Mouse (Mus musculus) heart, embryonic 10.5 days (tissue): Measurements from ENCODE around the gene Thap3. TPM values are rescaled to one million over a fixed set of nuclear protein-coding genes. Genes with fewer than 3 reads are reported as not detected.

Experiments
- DNase-seq: peaks from one replicate; pipeline ENCODE4 v3.0.0-alpha.2; 2017; ENCODE audit warnings: low spot score
- H3K27ac ChIP-seq: fragments of 300-500 bp; sonication (generic); 2 replicates; pipeline ENCODE4 v1.5.1; 2016; ENCODE audit warnings: mild to moderate bottlenecking
- H3K27me3 ChIP-seq: fragments of 300-500 bp; sonication (generic); 2 replicates; pipeline ENCODE4 v1.6.1; 2016; ENCODE audit warnings: mild to moderate bottlenecking; ENCODE audit not compliant: poor library complexity, insufficient read depth, severe bottlenecking
- H3K36me3 ChIP-seq: fragments of 300-500 bp; sonication (generic); 2 replicates; pipeline ENCODE4 v1.6.1; 2016; ENCODE audit warnings: mild to moderate bottlenecking, moderate library complexity
- H3K4me1 ChIP-seq: fragments of 300-500 bp; sonication (generic); 2 replicates; pipeline ENCODE4 v1.6.1; 2016; ENCODE audit warnings: mild to moderate bottlenecking
- H3K4me3 ChIP-seq: fragments of 300-500 bp; sonication (generic); 2 replicates; pipeline ENCODE4 v1.5.1; 2016; ENCODE audit warnings: mild to moderate bottlenecking, moderate library complexity
- H3K9me3 ChIP-seq: fragments of 300-500 bp; sonication (generic); 2 replicates; pipeline ENCODE4 v1.6.1; 2016; ENCODE audit warnings: mild to moderate bottlenecking, moderate library complexity
- WGBS: fragments of 180-500 bp; shearing (Covaris S2); methylation state at CpG from one replicate; pipeline ENCODE4 v1.1.7; 2016; 5-methylcytosine and 5-hydroxymethylcytosine counted together
- polyA plus RNA-seq: library from polyadenylated mRNA; unstranded; fragments of >200 nt; fragmentation: Nextera tagmentation; extraction: Ambion mirVana; gene quantifications from 2 replicates; pipeline ENCODE4 v1.2.1, GENCODE M21; 2016

The Thap3 gene
- polyA plus RNA-seq, 1 experiment from 2014 or later, result 29.3 TPM

- 68% methylated on average over 6 of the region's 6 CpGs for WGBS
- H3K27ac ChIP-seq, result no peak overlapping the region
These were observed 17.3 kb upstream of the Thap3 start for GRCm38 (mm10) chr4:152006137-152006536.

DNA sequence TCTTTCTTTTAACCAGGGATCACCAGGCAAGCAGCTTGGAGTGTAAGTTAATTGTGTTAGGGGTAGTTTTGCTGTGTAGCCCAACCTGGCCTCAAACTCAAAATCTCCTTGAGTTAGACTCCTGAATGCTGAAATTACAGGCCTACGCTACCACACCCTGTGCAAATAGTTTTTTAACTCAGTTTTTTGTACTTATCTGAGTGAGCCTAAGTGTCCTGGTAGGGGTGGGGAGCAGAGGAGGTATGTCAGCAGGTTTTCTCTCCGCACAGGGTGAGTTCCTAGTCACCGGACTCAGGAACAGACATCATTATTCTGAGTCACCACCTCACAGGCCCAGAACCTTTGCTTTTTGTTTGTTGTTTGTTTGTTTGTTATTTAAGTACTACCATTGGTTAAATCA lies 13.3 kb upstream of the Thap3 start:
- H3K27me3 ChIP-seq, result no peaks in the 10 kb centered on the region
- no peak for DNase-seq
- H3K4me3 ChIP-seq, result no peak overlapping the region
- H3K36me3 ChIP-seq, result no peaks in the 10 kb centered on the region
- H3K9me3 ChIP-seq, result no peaks in the 10 kb centered on the region
- 87% methylated on average over 3 of the region's 3 CpGs for WGBS
- H3K27ac ChIP-seq, result no peak overlapping the region
- H3K4me1 ChIP-seq, result peaks cover 20% of the 10 kb centered on the region

More at GRCm38 (mm10) chr4:152006137-152006536, 17.3 kb upstream of the Thap3 start:
- Histone ChIP-seq H3K9me3 (no peaks in the 10 kb centered on the region), H3K36me3 (no peaks in the 10 kb centered on the region), H3K27me3 (no peaks in the 10 kb centered on the region), H3K4me1 (peaks cover 39% of the 10 kb centered on the region), H3K4me3 (no peak overlapping the region)
- DNase-seq, result no peak

DNA sequence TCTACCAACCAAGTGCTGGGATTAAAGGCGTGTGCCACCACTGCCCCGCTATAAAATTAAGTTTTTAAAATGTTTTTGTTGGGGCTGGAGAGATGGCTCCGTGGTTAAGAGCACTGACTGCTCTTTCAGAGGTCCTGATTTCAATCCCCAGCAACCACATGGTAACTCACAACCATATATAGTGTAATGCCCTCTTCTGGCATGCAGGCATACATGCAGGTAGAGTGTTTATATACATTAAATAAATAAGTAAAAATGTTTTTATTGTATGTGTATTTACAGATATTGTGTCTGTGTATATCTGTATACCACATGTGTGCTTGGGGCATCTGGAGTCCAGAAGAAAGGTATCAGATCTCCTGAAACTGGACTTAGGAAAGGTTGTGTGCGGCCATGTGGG lies 12.5 kb upstream of the Thap3 start:
- no peak overlapping the region for H3K27ac ChIP-seq
- no peaks in the 10 kb centered on the region for H3K36me3 ChIP-seq
- no peaks in the 10 kb centered on the region for H3K27me3 ChIP-seq
- WGBS, result 68% methylated on average over 4 of the region's 4 CpGs
- peaks cover 14% of the 10 kb centered on the region; the same call in 1 of the 2 replicates for H3K4me1 ChIP-seq
- no peaks in the 10 kb centered on the region for H3K9me3 ChIP-seq
- DNase-seq, result no peak
- no peak overlapping the region for H3K4me3 ChIP-seq

DNA sequence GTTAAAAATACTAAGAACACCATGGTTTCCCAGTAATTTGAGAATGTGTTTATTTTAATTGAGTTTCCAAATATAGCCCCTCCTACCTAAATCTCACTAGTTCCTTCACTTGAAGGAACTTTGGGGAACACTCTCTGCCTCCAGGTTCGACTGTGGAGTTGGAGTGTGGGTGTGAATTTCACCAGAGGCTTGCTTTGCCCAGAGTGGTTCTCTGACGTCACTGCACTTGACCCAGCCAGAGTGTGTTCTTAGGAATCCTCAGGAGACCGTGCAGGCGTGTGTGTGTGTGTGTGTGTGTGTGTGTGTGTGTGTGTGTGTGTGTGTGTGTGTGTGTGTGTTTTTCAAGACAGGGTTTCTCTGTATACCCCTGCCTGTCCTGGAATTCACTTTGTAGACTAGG lies 12.1 kb upstream of the Thap3 start:
- Histone ChIP-seq H3K4me1 (peaks cover 14% of the 10 kb centered on the region; the same call in 1 of the 2 replicates), H3K9me3 (no peaks in the 10 kb centered on the region), H3K4me3 (no peak overlapping the region), H3K36me3 (no peaks in the 10 kb centered on the region), H3K27ac (no peak overlapping the region), H3K27me3 (no peaks in the 10 kb centered on the region)
- 31% methylated on average over 4 of the region's 4 CpGs for WGBS
- DNase-seq, result no peak

DNA sequence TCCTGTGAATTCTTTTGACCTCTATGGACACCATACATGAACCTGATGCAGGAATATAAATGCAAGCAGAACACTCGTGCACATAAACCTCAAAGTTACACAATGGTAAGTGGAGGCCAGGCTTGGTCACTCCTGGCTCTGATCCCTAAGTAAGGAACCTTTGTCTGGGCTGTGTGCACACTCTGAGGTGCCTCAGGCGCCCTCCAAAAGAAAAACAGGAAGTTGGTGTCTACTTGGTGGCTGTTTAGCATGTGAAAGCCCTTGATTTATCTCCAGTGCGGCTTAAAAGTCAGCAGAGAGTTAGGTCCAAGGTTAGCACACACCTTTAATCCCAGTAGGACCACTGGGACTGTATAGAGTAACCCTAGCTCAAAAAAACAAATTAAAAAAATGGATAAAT lies 10.7 kb upstream of the Thap3 start:
- Histone ChIP-seq H3K4me3 (no peak overlapping the region), H3K36me3 (no peaks in the 10 kb centered on the region), H3K4me1 (peaks cover 14% of the 10 kb centered on the region; the same call in 1 of the 2 replicates), H3K27ac (no peak overlapping the region), H3K9me3 (no peaks in the 10 kb centered on the region), H3K27me3 (no peaks in the 10 kb centered on the region)
- 61% methylated on average over 3 of the region's 3 CpGs for WGBS
- no peak for DNase-seq

GRCm38 (mm10) chr4:151997701-151998100 lies 8.9 kb upstream of the Thap3 start:
- H3K4me1 ChIP-seq, result peaks cover 25% of the 10 kb centered on the region
- peak overlapping the region; percentile 100; the same call in 1 of the 2 replicates for H3K4me3 ChIP-seq
- H3K36me3 ChIP-seq, result peaks cover 4% of the 10 kb centered on the region; the same call in 1 of the 2 replicates
- no peak overlapping the region for H3K27ac ChIP-seq
- WGBS, result 48% methylated on average over 3 of the region's 3 CpGs
- no peak for DNase-seq
- H3K9me3 ChIP-seq, result no peaks in the 10 kb centered on the region
- no peaks in the 10 kb centered on the region for H3K27me3 ChIP-seq

DNA sequence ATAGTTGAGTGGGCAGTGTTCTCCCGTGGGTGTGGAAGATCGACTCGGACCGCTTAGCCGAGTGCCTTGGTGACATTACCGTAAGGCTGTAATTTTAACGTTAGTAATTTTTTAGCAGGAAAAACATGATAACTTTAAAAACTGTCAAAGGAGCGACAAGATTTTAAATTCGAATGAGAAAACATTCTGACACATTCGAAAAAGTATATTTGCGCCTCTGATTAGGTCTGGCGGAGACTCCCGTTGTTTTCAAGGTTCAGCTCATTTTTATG lies 8.1 kb upstream of the Thap3 start:
- Histone ChIP-seq H3K4me3 (peak overlapping the region; percentile 100), H3K36me3 (peaks cover 12% of the 10 kb centered on the region), H3K27me3 (no peaks in the 10 kb centered on the region), H3K4me1 (peaks cover 28% of the 10 kb centered on the region), H3K27ac (peak overlapping the region; percentile 97), H3K9me3 (no peaks in the 10 kb centered on the region)
- 4% methylated on average over 13 of the region's 13 CpGs for whole genome bisulfite sequencing
- no peak for DNase-seq

GRCm38 (mm10) chr4:151996173-151996950 lies 7.6 kb upstream of the Thap3 start, which contains the start of gene Phf13:
Phf13 (minus strand) TSS chr4:151996258.
- Histone ChIP-seq H3K27ac (peak within 1 kb of the TSS; percentile 97), H3K27me3 (no peaks in the 10 kb centered on the region), H3K4me1 (peaks cover 28% of the 10 kb centered on the region), H3K9me3 (no peaks in the 10 kb centered on the region), H3K36me3 (peaks cover 17% of the 10 kb centered on the region), H3K4me3 (peak within 1 kb of the TSS; percentile 100)
- WGBS, result under 1% methylated on average over 83 of the region's 94 CpGs
- DNase-seq, result peak; percentile 100

DNA sequence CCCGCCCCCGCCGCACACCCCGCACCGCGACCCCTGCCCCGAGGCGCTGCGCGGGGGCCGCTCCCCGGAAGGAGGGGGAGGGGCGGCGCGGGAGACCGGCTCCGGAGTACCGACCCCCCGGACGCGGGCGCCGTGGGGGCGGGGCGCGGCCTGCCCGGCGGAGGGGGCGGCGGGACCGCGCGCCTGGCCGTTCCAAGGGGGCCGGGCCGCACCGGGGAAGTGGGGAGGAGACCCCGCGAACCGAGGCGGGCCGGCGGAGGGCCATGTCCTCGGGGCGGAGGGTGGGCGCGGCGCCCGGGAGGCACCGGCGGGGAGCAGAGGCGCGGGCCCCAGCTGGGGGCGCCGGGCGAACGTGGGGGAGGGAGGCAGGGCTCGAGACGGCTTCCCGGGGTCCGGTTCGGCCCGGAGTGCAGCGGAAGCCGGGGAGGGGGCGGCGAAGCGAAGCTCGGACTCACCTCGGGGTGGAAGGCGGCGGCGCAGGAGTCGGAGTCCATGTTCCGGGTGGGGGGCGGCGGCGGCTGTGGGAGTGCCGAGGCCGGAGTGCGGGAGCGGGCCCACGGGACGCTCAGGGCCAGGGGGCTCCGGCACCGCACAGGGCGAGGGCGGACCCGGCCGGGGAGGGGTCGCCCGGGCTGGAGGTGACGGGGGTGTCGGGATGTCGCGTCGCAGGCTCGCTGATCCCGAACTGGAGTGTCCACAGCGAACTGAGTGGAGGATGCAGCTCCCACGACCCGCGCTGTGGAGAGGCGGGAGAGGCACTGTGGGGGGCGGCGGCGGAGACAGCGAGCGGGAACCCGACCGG lies 6.8 kb upstream of the Thap3 start:
- 3% methylated on average over 95 of the region's 111 CpGs for WGBS
- Histone ChIP-seq H3K4me1 (peaks cover 24% of the 10 kb centered on the region), H3K9me3 (no peaks in the 10 kb centered on the region), H3K27me3 (no peaks in the 10 kb centered on the region), H3K36me3 (peaks cover 25% of the 10 kb centered on the region), H3K27ac (peak overlapping the region; percentile 97), H3K4me3 (peak overlapping the region; percentile 100)
- no peak for DNase-seq

- WGBS, result 1% methylated on average over 61 of the region's 61 CpGs
- Histone ChIP-seq H3K27me3 (no peaks in the 10 kb centered on the region), H3K27ac (peak overlapping the region; percentile 97), H3K9me3 (no peaks in the 10 kb centered on the region), H3K4me1 (peaks cover 24% of the 10 kb centered on the region), H3K4me3 (peak overlapping the region; percentile 100), H3K36me3 (peaks cover 31% of the 10 kb centered on the region)
- DNase-seq, result no peak
These were observed 5.7 kb upstream of the Thap3 start for GRCm38 (mm10) chr4:151994228-151995171.

DNA sequence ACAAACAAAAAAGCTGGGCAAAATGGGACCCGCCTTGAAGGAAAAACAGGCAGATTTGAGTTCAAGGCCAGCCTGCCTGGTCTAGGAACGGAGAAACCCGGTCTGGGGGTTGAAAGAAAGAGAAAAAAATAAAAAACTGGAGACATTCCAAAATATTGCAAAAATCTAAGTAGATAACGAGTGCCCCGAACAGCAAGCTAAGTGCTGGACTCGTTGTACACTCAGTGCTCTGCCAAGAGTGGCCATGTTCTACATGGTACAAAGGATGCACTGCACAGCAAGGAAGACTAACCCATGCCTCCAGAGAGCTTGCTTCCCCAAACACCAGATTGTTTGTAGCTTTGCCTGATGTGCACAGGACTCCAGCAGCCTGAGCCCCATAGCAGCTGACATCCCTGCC lies 4.2 kb upstream of the Thap3 start:
- Histone ChIP-seq H3K36me3 (peaks cover 31% of the 10 kb centered on the region), H3K4me1 (peaks cover 35% of the 10 kb centered on the region), H3K9me3 (no peaks in the 10 kb centered on the region), H3K4me3 (no peak overlapping the region), H3K27ac (no peak overlapping the region), H3K27me3 (no peaks in the 10 kb centered on the region)
- no peak for DNase-seq
- 82% methylated on average over 6 of the region's 6 CpGs for WGBS

- no peak overlapping the region for H3K4me3 ChIP-seq
- H3K4me1 ChIP-seq, result peaks cover 30% of the 10 kb centered on the region
- no peaks in the 10 kb centered on the region for H3K9me3 ChIP-seq
- no peak for DNase-seq
- WGBS, result 89% methylated on average over 9 of the region's 9 CpGs
- no peak overlapping the region for H3K27ac ChIP-seq
- H3K36me3 ChIP-seq, result peaks cover 31% of the 10 kb centered on the region
- no peaks in the 10 kb centered on the region for H3K27me3 ChIP-seq
These were observed 3.3 kb upstream of the Thap3 start for GRCm38 (mm10) chr4:151992091-151992490.
